Mouse (Mus musculus) thymus, adult 2 months (tissue): ENCODE results near the gene AL731706.1. TPM values are rescaled to one million over a fixed set of nuclear protein-coding genes. Genes with fewer than 3 reads are reported as not detected.

Source experiments
- DNase-seq: peaks from one replicate; pipeline ENCODE4 v3.0.0; 2021
- H3K27ac ChIP-seq: fragments of 200-500 bp; 2 replicates; pipeline ENCODE4 v1.5.1; 2012; ENCODE audit warnings: low read length, control low read depth; ENCODE audit not compliant: control insufficient read depth, insufficient read depth
- H3K27me3 ChIP-seq: fragments of 200-500 bp; 2 replicates; pipeline ENCODE4 v1.6.1; 2012; ENCODE audit warnings: mild to moderate bottlenecking, low read length, moderate library complexity, mixed read lengths; ENCODE audit not compliant: control insufficient read depth, insufficient read depth
- H3K36me3 ChIP-seq: fragments of 200-500 bp; 2 replicates; pipeline ENCODE4 v1.6.1; 2012; ENCODE audit warnings: mild to moderate bottlenecking, low read length, moderate library complexity; ENCODE audit not compliant: control insufficient read depth, insufficient read depth
- H3K4me1 ChIP-seq: fragments of 200-500 bp; replicated peaks from 2 replicates; pipeline ENCODE4 v1.6.1; 2012; ENCODE audit warnings: low read length; ENCODE audit not compliant: control insufficient read depth, insufficient read depth
- H3K4me3 ChIP-seq: fragments of 200-500 bp; 2 replicates; pipeline ENCODE4 v1.5.1; 2012; ENCODE audit warnings: mild to moderate bottlenecking, low read length, control low read depth, moderate library complexity; ENCODE audit not compliant: control insufficient read depth, insufficient read depth
- CTCF ChIP-seq: fragments of 200-500 bp; IDR thresholded peaks from 2 replicates; pipeline ENCODE4 v1.5.1; 2012; ENCODE audit warnings: mild to moderate bottlenecking, control low read depth, low read length, moderate library complexity, borderline replicate concordance; ENCODE audit not compliant: control insufficient read depth, poor library complexity, insufficient read depth; ENCODE audit errors: extremely low read depth
- POLR2A ChIP-seq: fragments of 200-500 bp; IDR thresholded peaks from 2 replicates; pipeline ENCODE4 v1.6.1; 2012; ENCODE audit warnings: mild to moderate bottlenecking, low read length, control low read depth, moderate library complexity; ENCODE audit not compliant: control insufficient read depth, poor library complexity, insufficient read depth; ENCODE audit errors: extremely low read depth
- WGBS: fragments of 180-500 bp; shearing (Covaris S2); methylation state at CpG from one replicate; pipeline ENCODE4 v1.1.7; 2018; 5-methylcytosine and 5-hydroxymethylcytosine counted together
- polyA plus RNA-seq: library from polyadenylated mRNA; depleted of rRNA; stranded (reverse); fragments of >200 nt; gene quantifications from 2 replicates; pipeline ENCODE4 v1.2.3, GENCODE M21; 2012; rRNA removed

AL731706.1 gene
- polyA plus RNA-seq = 7.5 and 8.0 TPM in 2 replicates

DNA sequence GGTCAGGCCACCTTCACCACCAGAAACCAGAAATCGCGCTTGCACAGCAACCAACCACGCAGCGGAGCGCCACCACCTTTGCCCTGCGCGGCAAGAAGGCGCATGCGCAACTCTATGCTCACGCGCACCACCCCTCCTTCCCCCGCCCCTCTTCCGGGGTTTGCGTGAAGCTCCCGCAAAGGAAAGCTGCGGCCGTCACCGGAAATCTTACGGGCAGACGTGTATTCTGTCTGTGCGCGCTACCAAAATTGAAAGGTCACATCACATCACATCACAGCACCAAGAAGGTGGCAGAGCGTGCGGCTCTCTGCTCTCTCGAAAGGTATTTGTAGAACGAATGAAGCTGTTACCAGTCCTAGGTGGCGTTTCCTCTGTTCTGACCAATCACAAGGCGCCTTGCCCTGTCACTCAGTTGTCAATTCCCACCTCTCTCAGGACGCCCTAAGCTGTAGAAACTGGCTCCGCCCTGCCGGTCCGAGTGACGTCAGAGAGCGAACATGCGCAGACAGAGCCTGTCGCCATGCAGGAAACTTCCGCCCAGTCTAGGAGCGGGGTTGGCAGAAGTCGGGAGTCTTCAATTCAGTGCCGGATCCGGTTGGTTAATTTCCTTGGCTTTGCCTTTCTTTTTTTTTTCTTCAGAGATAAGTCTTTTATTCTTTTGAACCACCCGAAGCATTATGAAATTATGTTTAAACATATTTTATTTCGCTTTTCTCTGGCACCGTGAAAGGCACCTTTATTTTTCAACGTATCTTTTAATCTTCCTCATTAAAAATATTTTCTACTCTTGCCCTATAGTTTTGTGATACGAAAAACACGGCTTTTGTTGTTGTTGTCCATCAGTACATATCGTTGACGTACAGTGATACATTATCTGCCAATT is at the start of gene AL731706.1, which contains the start of the genes Slx4ip and Mkks:
Gene AL731706.1, minus strand, starts transcription at position 322 of the 883 bp plus-strand sequence.
Gene Slx4ip, plus strand, starts transcription at position 151 of the 883 bp plus-strand sequence.
Gene Mkks, minus strand, starts transcription at position 322 of the 883 bp plus-strand sequence.
- H3K27me3 ChIP-seq = no peaks in the 10 kb centered on the region
- WGBS = under 1% methylated on average over 49 of the region's 49 CpGs
- peak; percentile 76 for TF ChIP-seq POLR2A
- peak; percentile 36; the same call in 1 of the 2 replicates for TF ChIP-seq CTCF
- H3K4me3 ChIP-seq = peak within 1 kb of the TSS; percentile 99
- H3K27ac ChIP-seq = peak within 1 kb of the TSS; percentile 91
- no peaks in the 10 kb centered on the region for H3K36me3 ChIP-seq
- no peaks in the 10 kb centered on the region for H3K4me1 ChIP-seq
- DNase-seq = peak; percentile 99

DNA sequence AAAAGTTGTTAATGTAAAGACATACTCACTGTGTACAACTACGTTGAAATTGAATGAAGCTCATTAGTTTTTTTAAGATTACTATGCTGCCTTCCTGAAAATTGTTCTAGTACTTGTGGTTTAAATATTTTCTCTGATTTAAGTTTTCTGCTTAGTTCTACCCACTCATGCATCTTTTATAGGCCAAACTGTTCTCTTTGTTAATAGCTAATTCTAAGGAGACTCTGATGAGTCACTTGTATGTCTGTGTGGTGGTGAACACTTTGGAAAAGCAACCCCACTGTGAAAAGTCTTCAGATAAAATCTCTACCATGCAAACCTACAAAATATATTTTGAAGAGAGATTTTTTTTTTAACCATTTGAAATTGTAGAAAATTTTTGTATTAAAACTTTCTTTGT is 47.1 kb upstream of the AL731706.1 start:
- Histone ChIP-seq H3K4me1 (no peaks in the 10 kb centered on the region), H3K27me3 (no peaks in the 10 kb centered on the region), H3K27ac (no peak overlapping the region), H3K36me3 (no peaks in the 10 kb centered on the region), H3K4me3 (no peak overlapping the region)
- 84% methylated on average over 1 of the region's 1 CpGs for WGBS
- TF ChIP-seq POLR2A = no peak
- no peak for TF ChIP-seq CTCF
- DNase-seq = no peak

DNA sequence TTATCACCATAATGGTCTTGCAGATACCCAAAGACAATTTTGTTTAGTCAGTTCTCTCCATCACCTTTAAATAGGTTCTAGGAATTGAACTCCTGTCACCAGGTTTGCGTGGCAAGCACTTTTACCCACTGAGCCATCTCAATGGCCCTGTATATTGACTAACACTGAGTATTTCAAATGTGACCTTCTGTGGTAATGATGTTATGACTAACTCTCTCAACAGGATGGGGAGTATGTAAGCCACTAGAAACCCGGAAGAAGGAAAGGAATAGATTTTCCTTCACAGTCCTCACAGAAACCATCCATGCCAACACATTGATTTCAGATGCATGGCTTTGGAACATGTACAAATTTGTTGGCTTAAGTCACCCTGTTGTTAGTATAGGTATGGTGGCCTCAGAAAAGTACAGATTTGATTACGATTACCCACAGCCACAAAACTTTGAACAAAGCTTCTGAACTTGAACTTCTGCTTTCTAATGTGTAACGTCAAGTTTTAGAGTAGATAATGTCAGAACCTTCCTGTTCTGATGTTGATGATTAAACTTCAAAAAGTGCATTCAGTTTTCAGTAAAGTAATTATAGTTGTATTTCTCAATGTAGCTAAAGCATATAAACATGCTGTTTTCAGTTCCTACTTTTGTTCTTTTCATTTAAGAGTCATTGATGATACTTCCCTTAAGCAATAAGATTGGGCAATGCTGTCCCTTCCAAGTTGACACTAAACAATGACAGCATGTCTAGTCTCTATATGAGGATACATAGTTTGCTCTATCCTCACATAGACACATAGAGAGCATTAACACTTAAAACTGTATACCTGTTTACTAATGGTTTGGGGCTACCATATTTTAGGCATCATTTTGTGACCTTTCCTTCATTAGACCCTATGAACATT is 45.5 kb upstream of the AL731706.1 start:
- TF ChIP-seq POLR2A = no peak
- no peak for TF ChIP-seq CTCF
- 63% methylated on average over 4 of the region's 4 CpGs for WGBS
- Histone ChIP-seq H3K27me3 (no peaks in the 10 kb centered on the region), H3K27ac (no peak overlapping the region), H3K4me3 (no peak overlapping the region), H3K36me3 (no peaks in the 10 kb centered on the region), H3K4me1 (no peaks in the 10 kb centered on the region)
- DNase-seq = no peak

DNA sequence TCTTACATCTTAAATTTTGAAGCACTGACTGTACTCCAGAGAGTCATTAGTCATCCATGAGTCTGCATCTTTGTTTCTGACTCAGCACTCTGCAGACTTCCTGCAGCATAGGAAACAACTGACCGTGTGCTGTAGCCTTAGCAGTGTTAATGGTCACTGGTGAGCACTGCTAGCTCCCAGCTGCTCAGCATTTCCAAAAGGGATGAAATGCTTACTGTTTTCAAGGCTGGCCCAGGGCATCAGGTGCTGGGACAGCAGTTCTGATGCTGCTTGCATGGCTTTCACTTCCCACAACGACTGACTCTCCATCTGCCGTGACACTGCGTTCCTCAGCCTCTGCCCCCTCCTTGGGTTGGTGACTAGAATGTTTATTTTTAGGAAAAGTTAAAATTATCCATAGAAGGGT is 29.8 kb upstream of the AL731706.1 start:
- Histone ChIP-seq H3K27me3 (no peaks in the 10 kb centered on the region), H3K36me3 (no peaks in the 10 kb centered on the region), H3K4me3 (no peak overlapping the region), H3K4me1 (no peaks in the 10 kb centered on the region), H3K27ac (no peak overlapping the region)
- 34% methylated on average over 4 of the region's 4 CpGs for WGBS
- no peak for DNase-seq
- TF ChIP-seq CTCF (no peak), POLR2A (no peak)

DNA sequence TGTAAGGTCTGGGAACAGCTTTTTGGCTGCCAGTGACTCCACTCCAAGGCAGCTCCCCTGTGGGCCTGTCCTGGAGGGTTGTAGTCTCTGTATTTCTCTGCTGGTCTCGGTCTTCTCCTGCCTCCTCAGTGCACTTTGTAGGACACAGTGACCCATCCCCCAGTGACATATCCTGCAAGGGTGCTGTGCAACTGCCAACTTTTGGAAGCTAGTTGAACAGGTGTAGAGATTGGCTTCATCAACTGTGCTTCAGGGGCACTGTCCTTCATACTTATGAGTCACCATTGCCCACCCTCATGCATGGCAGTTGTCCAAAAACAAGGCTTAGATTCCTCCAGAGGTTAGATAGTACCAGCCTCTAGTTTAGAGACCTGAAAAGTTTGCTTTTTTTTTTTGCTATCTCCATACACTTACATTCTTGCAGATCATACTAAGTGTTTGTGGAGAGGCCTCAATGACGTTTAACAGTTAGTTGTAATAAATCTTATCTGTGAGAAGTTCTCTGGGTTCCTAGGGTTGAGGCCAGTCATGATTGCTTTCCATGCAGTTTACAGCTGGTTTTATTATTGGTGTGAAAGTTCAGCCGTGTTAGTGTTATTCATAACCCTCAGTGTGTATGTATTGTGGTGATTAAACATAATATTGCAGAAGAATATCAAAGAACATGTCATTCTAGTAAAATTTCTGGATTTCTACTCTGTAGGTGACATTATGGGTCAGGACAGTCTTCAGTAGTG is 29.2 kb upstream of the AL731706.1 start:
- no peak overlapping the region for H3K27ac ChIP-seq
- H3K27me3 ChIP-seq = no peaks in the 10 kb centered on the region
- no peak for TF ChIP-seq POLR2A
- TF ChIP-seq CTCF = no peak
- no peaks in the 10 kb centered on the region for H3K36me3 ChIP-seq
- no peak overlapping the region for H3K4me3 ChIP-seq
- DNase-seq = no peak
- no peaks in the 10 kb centered on the region for H3K4me1 ChIP-seq
- 95% methylated on average over 3 of the region's 3 CpGs for WGBS
